Mouse (Mus musculus): ENCODE measurements around the gene Ttc38. TPM values are rescaled to one million over a fixed set of nuclear protein-coding genes. Genes with fewer than 3 reads are reported as not detected.
A peak's percentile ranks its signal among the peaks of the same experiment; 100 is the strongest.
"Not testable (repeated sequence)": the region's sequence is repeated elsewhere in the genome, so short reads cannot be mapped to it uniquely, and the experiment has no call there.

Gene Ttc38
- total RNA-seq, 2 experiments from 2014 or later = 7.5 to 8.5 TPM

GRCm38 (mm10) chr15:85821203-85822010 lies 10.7 kb upstream of the Ttc38 start, which contains the start of gene Pkdrej:
Gene Pkdrej (minus strand): TSS chr15:85821734.
- intact Hi-C loops (cut with DNase I) = no loop called here
- DNase-seq = peak; percentile 67 to 68

- intact Hi-C loops (cut with DNase I) = no loop called here
- DNase-seq = no peak
These were observed 10.1 kb upstream of the Ttc38 start for GRCm38 (mm10) chr15:85822011-85822359.

- no peak for DNase-seq
- intact Hi-C loops (cut with DNase I) = no loop called here
These were observed 5.4 kb upstream of the Ttc38 start for GRCm38 (mm10) chr15:85826676-85827075.

GRCm38 (mm10) chr15:85828071-85828470 lies 4.0 kb upstream of the Ttc38 start:
- intact Hi-C loops (cut with DNase I) = no loop called here
- no peak for DNase-seq

- DNase-seq = no peak
- intact Hi-C loops (cut with DNase I) = no loop called here
These were observed 2.6 kb upstream of the Ttc38 start for GRCm38 (mm10) chr15:85829470-85829869.

- intact Hi-C loops (cut with DNase I) = no loop called here
- no peak for DNase-seq
These were observed 493 bp downstream of the Ttc38 start for GRCm38 (mm10) chr15:85832599-85832998.

GRCm38 (mm10) chr15:85835335-85835734 lies 3.2 kb downstream of the Ttc38 start:
- DNase-seq = no peak
- intact Hi-C loops (cut with DNase I) = no loop called here

GRCm38 (mm10) chr15:85836887-85837286 lies 4.8 kb downstream of the Ttc38 start:
- no peak for DNase-seq
- intact Hi-C loops (cut with DNase I) = no loop called here

- intact Hi-C loops (cut with DNase I) = no loop called here
- peak; percentile 14 to 61 for DNase-seq
These were observed 8.9 kb downstream of the Ttc38 start for GRCm38 (mm10) chr15:85840983-85841382.

GRCm38 (mm10) chr15:85841796-85842360 lies 9.8 kb downstream of the Ttc38 start:
- intact Hi-C loops (cut with DNase I) = no loop called here
- no peak for DNase-seq

- intact Hi-C loops (cut with DNase I) = no loop called here
- no peak for DNase-seq
These were observed 13.0 kb downstream of the Ttc38 start for GRCm38 (mm10) chr15:85845071-85845470.

GRCm38 (mm10) chr15:85851656-85852392 lies 19.7 kb downstream of the Ttc38 start:
- intact Hi-C loops (cut with DNase I) = no loop called here
- DNase-seq = no peak

- DNase-seq = no peak
- intact Hi-C loops (cut with DNase I) = loop anchor here (2.0 kb wide), 1 partner anchor 20 kb away; the partner anchor contains the start of gene Trmu
These were observed 26.9 kb downstream of the Ttc38 start for GRCm38 (mm10) chr15:85858980-85859489.

- intact Hi-C loops (cut with DNase I) = loop anchor here (2.0 kb wide), 1 partner anchor 19 kb away; the partner anchor contains the start of gene Trmu
These were observed 27.5 kb downstream of the Ttc38 start, which contains the start of gene Gtse1 for GRCm38 (mm10) chr15:85859490-85860031. Gene Gtse1 (plus strand): TSS chr15:85859745.

GRCm38 (mm10) chr15:85865913-85866312 lies 33.8 kb downstream of the Ttc38 start:
- not testable (repeated sequence) for DNase-seq
- intact Hi-C loops (cut with DNase I) = loop anchor here (5.0 kb wide), 1 partner anchor 269 kb away; no protein-coding TSS in a partner anchor

More at GRCm38 (mm10) chr15:85859490-85860031, 27.5 kb downstream of the Ttc38 start, which contains the start of gene Gtse1:
- peak; percentile 97 to 98 for DNase-seq

GRCm38 (mm10) chr15:85867696-85868095 lies 35.6 kb downstream of the Ttc38 start:
- DNase-seq = peak; percentile 79 to 87
- intact Hi-C loops (cut with DNase I) = loop anchor here (1.0 to 5.0 kb wide), 2 partner anchors 151 to 270 kb away; no protein-coding TSS in a partner anchor

- intact Hi-C loops (cut with DNase I) = no loop called here
- no peak for DNase-seq
These were observed 45.2 kb downstream of the Ttc38 start for GRCm38 (mm10) chr15:85877336-85877735.

GRCm38 (mm10) chr15:85878848-85879497 lies 46.9 kb downstream of the Ttc38 start, which contains the start of gene Trmu:
Gene Trmu (plus strand): TSS chr15:85879312.
- DNase-seq = peak; percentile 92 to 93
- intact Hi-C loops (cut with DNase I) = loop anchor here (2.0 kb wide), 1 partner anchor 20 kb away; the partner anchor contains the start of gene Gtse1

- DNase-seq = no peak
- intact Hi-C loops (cut with DNase I) = loop anchor here (2.0 kb wide), 1 partner anchor 21 kb away; the partner anchor contains the start of gene Gtse1
These were observed 47.4 kb downstream of the Ttc38 start for GRCm38 (mm10) chr15:85879498-85879895.

GRCm38 (mm10) chr15:85885606-85886005 lies 53.5 kb downstream of the Ttc38 start:
- no peak for DNase-seq
- intact Hi-C loops (cut with DNase I) = no loop called here
